Mouse (Mus musculus): Measurements from ENCODE around the gene Epha4.

DNA sequence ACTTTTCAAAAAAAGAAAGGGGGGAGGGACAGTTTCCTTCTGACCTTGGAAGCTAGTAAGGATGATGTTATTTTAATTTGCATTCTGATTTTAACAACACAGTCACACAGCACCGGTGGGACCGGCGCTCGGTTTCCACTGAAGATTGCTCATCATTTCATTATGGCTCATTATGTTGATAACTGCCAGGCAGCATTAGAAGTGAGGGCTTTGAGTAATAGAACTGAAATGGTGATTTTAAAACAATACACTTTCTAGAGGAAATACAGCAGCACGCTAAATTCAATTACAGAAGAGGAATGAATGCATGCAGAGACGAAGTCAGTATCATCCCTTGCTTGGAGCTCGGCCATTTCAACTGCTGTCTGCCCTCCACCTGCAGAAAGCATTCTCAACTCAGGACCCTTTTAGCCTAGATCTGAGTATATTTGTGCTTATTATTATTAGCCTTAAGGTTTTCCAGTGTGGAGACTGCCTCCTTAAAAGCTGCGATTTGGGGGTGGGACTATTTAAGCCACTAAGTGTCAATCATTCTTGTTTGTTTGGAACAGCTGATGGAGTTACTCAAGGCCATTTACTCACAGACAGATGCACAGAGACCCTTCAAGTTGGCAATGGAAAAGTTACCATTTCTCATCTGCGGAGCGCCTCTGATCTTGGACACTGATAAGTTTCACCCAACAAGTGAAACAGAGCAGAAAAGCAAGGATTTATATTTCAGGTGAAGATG lies 76.8 kb downstream of the Epha4 start:
- no peak for TF ChIP-seq CTCF (IDR thresholded peaks at IDR 0.05; ENCODE audit: low read depth, low read length)
- no peak for TF ChIP-seq POLR2A (IDR thresholded peaks at IDR 0.05; ENCODE audit: insufficient read depth, low read length)
